Mouse (Mus musculus) cerebellum, adult 2 months (tissue): ENCODE measurements at regions not wholly inside any gene's neighbourhood (a gene's known extent, or its start where the extent isn't known, plus 50 kb on each side); places are given as distances from the start of the nearest gene placed in this dataset.

Source experiments
- CTCF ChIP-seq: fragments of 200-500 bp; IDR thresholded peaks from 2 replicates; pipeline ENCODE4 v1.5.1; 2011; ENCODE audit warnings: low read depth, mild to moderate bottlenecking, control low read depth, low read length, moderate library complexity, borderline replicate concordance; ENCODE audit not compliant: insufficient read depth
- POLR2A ChIP-seq: fragments of 200-500 bp; IDR thresholded peaks from 2 replicates; pipeline ENCODE4 v1.6.1; 2011; ENCODE audit warnings: low read length, control low read depth, borderline replicate concordance; ENCODE audit not compliant: insufficient read depth

DNA sequence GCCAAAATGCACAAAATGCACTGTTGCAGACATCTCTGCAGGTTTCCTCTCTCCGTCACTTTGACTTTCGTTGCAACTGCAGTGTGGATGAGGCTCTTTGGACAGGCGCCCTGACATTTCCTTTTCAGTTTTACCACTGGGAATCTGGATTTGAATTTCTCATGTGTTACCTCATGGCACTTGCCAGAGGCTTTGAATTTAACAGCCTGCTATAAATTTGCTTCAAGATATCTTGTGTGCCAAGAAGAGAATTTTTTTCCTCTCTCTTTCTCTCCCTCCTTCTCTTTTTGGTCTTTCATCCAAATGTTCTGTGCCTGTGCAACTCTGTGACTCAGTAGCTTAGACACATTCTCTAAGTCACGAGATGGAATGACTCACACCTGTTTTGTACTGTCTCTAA lies 2213.6 kb upstream of the Lrrc6 start:
- TF ChIP-seq POLR2A (no peak), CTCF (no peak)
